Mouse (Mus musculus): ENCODE measurements around the gene Tmem217.

- no peak for TF ChIP-seq CTCF (IDR thresholded peaks at IDR 0.05; ENCODE audit: extremely low read depth, insufficient read depth, low read length)
- TF ChIP-seq POLR2A (IDR thresholded peaks at IDR 0.05; ENCODE audit: extremely low read depth, insufficient read depth, low read length): no peak
These were observed 63.8 kb downstream of the Tmem217 start for GRCm38 (mm10) chr17:29488257-29488977.

Measured in cortical plate, adult 2 months (tissue).